Mouse (Mus musculus) left cerebral cortex, adult 18-20 months (tissue): Measurements from ENCODE around the gene Hoxc9. TPM values are rescaled to one million over a fixed set of nuclear protein-coding genes. Genes with fewer than 3 reads are reported as not detected.

ENCODE experiments used
- DNase-seq, 2 experiments: peaks; one replicate each; pipeline ENCODE4 v3.0.0; 2021 to 2022; ENCODE audit warnings: low spot score in 2 of 2, mixed read lengths in 1 of 2
- long read RNA-seq, 2 experiments: library from polyadenylated mRNA; stranded (forward); transcript quantifications; one replicate each; pipeline ENCODE4 v2.0.0; 2021
- total RNA-seq, 2 experiments: library from RNA; stranded (reverse); gene quantifications; 2 replicates each; pipeline ENCODE4 v1.2.3; 2021

The Hoxc9 gene
- total RNA-seq = not detected
- long read RNA-seq, experiment 1 = 0 reads
- long read RNA-seq, experiment 2 = 0 reads

- DNase-seq = no peak
Observed at GRCm38 (mm10) chr15:102976171-102976570, at the start of gene Hoxc9. Hoxc9 (plus strand) TSS chr15:102976439.

DNA sequence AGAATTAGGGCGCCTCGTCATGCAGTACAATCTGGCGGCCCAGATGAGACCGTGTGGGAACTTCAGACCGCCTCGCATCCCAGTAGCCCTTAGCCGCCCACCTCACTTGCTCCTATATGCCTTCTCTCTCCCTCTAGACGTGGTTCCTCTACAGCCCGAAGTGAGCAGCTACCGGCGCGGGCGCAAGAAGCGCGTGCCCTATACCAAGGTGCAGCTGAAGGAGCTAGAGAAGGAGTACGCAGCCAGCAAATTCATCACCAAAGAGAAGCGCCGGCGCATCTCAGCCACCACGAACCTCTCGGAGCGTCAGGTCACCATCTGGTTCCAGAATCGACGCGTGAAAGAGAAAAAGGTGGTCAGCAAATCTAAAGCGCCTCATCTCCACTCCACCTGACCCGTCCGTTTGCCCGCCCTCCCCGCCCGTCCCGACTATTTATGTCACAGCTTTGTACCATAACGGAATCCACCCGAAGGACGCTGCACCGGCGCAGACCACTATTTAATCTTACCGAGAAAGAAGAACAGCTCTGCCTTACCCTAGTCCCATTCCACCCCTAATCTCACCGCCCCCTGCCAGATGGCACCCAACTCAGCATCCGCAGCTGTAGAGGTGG, 49.1 kb upstream of the Hoxc9 start:
- no peak for DNase-seq

DNA sequence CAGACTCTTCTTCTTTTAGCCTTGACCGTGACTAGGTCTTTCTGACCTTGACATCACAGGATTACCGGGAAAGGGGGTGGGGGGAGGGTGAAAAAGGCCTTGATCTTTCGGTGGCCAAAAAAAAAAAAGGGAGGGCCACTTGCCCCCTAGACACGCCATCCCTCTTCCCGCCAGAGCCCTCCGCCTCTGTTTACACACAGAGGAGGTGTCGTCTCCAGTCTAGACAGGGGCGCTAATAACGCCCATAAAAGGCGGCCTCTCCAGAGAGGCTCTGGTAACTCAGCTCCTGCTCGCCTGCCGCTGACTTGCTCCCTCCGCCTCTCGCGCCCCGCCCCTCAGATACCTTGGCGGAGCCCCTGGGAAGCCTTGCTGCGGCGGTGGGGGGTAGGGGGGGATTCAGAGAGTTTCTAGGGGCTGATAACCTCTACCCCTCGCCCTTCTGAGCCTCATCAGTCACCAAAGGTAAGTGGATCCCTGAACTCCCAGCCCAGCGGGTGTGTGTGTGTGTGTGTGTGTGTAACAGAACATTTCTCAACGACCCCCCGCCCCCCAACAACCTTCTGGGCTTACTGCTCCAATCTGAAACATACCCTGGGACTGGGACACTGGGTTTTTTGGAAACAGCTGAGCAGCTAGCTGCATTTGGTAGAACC, 44.4 kb upstream of the Hoxc9 start:
- DNase-seq = no peak

- no peak for DNase-seq
Observed at GRCm38 (mm10) chr15:102934438-102934837, 41.8 kb upstream of the Hoxc9 start.

- no peak for DNase-seq
Observed at GRCm38 (mm10) chr15:102934897-102935296, 41.3 kb upstream of the Hoxc9 start.

DNA sequence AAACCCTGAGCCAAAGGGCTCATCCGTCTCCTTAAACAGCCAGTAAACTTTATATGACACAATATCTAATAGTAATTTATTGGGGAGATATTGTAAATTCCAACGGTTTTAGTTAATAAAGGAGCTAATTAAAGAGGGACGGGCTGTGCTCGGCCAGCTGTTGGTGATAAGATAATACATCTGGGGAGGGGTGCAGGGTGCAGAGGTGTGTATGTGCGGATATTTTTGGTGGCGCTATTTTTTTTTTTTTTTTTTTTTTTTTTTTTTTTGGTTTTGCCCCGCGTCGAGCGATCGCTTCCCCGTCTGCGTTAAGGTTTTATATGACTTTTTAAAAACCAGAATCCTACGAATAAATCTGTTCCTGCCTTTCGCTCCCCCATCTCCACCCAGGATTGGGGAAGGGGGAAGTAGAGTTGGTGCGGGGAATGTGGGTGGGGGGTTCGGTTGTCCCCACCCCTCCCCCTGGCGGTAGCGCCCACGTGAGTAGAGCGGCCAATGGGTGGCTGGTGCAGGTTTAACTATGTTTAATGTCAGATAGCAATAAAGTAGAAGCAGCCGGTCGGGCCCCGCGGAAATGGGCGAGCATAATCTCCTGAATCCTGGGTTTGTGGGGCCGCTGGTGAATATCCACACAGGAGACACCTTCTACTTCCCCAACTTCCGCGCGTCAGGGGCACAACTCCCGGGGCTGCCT, 39.8 kb upstream of the Hoxc9 start, which contains the start of gene Hoxc12:
Hoxc12 (plus strand) TSS at position 479 of the 694 bp plus-strand sequence.
- DNase-seq = no peak

DNA sequence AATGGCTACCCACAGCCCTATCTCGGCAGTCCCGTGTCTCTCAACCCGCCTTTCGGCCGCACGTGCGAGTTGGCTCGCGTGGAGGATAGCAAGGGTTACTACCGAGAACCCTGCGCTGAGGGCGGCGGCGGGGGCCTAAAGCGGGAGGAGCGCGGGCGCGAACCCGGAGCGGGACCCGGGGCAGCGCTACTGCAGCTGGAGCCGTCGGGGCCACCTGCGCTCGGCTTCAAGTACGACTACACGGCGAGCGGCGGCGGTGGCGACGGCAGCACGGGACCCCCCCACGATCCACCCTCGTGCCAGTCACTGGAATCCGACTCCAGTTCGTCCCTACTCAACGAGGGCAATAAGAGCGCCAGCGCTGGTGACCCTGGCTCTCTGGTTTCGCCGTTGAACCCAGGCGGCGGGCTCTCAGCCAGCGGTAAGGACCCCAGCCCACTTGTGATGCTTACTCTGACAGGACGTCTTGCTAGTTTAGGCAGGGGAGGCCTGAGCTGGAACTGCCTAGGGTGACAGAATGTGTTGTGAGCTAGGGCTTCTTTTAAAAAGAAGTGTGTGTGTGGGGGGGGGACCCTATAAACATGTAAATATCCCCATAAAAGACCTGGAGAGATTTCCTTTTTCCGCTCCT, 39.1 kb upstream of the Hoxc9 start:
- no peak for DNase-seq

GRCm38 (mm10) chr15:102939256-102940155, 36.7 kb upstream of the Hoxc9 start:
- no peak for DNase-seq

DNA sequence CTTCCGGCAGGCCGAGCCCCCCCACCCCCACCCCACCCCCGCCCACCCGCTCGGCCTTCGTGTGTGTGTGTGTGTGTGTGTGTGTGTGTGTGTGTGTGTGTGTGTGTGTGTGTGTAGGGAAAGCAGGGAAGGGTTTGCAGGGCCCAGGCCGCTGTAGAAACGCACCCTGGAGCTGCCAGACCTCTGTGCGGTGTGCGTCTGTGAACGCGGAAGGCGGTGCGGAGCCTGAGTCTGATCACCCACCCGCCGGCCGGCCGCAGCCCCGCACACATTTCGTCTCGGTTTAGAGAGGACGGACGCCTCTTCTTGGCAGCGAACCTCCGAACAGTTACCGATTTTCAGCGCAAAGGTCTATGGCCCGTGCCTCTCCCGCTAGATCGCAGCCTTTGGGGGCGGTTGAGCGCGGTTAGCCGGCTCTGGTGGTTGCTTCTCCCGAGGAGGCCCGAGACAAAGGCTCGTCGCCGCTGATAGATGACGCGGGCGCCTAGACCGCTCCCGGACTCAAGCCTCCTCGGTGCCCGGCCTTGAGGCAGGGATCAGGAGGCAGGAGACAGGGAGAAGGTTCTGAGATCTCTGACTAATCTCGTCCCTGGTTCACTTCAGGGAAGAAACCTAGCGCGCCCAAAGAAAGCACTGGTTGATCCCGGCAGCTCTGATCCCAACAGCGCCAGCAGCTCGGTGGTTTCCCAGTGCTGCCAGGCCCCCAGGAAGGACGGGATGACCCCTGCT, 33.3 kb upstream of the Hoxc9 start:
- DNase-seq = no peak

DNA sequence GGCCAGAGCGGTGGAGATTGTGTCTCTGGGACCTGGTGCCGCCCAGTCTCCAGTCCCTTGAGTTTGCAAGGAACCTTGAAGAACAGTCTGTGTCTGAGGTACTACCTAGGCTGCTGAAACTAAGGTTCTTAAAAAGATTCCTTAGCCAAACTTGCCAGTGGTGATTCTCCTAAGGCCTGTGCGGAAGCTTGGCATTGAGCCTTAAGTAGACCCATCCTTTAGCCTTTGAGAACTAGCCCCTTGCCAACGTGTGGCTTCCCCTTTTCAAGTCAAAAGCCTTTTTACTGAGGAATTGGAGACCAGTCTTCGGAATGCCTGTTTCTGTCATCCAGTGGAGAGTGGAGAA, 32.8 kb upstream of the Hoxc9 start:
- DNase-seq = no peak

- no peak for DNase-seq
Observed at GRCm38 (mm10) chr15:102945185-102946077, 30.8 kb upstream of the Hoxc9 start.

DNA sequence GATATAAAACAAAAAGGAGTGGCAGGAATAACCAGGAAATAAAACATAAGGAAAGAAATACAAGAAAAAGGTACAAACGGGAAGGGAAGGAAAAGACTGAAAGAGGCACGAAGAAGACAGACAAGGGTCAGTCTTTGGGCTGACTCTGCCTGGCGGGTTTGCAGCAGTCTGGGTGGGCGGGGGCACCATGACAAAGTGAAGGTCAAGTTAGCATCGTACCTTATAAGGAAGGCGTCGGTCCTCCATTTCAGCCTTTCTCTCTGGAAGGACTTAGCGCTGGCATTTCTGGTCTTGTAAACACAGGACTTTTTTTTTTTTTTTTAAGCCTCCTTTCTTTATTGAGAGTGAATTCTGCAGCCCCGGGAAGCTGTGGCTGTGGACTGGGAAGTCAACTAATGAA, 29.0 kb upstream of the Hoxc9 start:
- no peak for DNase-seq

GRCm38 (mm10) chr15:102948842-102949241, 27.4 kb upstream of the Hoxc9 start:
- no peak for DNase-seq

DNA sequence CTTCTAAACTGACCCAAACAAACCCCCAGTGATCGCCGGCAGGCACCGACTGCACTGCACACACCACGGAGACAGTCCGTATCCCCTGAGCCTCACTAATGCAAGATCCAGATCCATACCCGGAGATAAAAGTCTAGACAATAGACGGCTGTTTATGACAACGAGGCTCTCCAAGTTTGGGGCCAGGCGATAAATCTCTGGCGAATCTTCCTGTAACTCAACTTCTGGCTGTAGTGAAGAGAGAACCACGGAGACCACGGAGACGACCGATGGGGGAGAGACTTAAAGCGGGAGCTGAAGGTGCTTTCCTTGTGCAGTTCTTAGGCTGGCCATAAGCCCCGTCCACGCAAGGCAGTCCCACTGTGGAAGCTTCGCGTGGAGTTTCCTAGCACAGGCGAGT, 26.5 kb upstream of the Hoxc9 start:
- DNase-seq = no peak

DNA sequence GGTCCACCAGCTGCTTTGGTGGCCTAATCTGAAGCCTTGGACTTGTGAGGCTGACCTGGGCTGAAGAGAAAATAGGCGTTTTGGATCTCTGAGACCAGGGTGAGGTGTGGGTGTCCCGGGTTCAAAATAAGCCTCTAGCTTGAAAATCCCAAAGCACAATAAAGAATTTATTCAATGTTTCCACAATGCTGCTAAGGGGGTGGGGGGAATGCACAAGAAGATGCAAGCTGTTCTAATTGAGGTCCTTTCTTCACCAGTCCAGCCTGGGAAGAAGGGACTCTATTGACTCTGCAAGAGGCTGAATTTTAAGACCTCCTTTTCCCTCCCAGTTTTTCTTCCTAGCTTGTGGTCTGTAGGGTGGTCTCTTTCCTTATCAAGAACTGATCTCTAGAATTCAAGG, 25.4 kb upstream of the Hoxc9 start:
- DNase-seq = no peak

GRCm38 (mm10) chr15:102953561-102953960, 22.7 kb upstream of the Hoxc9 start:
- no peak for DNase-seq

DNA sequence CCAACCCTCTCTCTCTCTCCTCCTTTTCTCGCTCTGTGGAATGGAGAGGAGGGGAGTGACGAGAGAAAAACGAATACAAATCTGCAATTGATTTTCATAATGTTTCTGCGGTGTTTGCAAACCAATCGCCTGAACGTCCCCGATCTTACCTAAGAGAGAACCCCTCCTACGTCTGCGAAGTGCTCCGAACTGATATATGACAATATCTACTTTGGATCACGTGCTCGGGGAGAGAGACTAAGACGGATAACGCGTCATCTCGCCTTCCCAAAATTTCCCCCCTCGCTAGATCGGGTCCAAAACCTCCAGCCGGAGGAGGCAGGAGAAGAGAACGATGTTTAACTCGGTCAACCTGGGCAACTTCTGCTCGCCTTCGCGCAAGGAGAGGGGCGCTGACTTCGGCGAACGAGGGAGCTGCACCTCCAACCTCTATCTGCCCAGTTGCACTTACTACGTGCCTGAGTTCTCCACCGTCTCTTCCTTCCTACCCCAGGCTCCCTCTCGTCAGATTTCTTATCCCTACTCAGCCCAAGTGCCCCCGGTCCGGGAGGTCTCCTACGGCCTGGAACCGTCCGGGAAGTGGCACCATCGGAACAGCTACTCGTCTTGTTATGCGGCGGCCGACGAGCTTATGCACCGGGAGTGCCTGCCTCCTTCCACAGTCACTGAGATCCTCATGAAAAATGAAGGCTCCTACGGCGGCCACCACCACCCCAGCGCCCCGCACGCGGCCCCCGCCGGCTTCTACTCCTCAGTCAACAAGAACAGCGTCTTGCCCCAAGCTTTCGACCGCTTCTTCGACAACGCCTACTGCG, 21.8 kb upstream of the Hoxc9 start, which contains the start of gene Hoxc11:
Hoxc11 (plus strand) TSS at position 236 of the 815 bp plus-strand sequence.
- no peak for DNase-seq

DNA sequence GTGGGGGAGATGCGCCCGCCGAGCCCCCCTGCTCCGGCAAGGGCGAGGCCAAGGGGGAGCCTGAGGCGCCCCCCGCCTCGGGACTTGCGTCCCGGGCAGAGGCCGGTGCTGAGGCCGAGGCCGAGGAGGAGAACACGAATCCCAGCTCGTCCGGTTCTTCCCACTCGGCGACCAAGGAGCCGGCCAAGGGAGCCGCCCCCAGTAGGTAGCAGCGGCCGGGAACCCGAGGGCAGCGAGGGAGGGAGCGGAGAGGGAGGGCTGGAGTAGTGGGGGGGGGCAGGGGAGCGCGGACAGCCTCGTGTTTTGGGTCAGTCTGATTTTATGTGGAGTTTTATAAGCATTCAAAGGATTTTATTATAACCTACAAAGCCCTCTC, 21.2 kb upstream of the Hoxc9 start:
- no peak for DNase-seq
